Mouse (Mus musculus) cerebellum, adult 9-11 months (tissue): ENCODE data around the gene Aff1.

Experiments
- DNase-seq: peaks from one replicate; pipeline ENCODE4 v3.0.0; 2022

The Aff1 gene

DNA sequence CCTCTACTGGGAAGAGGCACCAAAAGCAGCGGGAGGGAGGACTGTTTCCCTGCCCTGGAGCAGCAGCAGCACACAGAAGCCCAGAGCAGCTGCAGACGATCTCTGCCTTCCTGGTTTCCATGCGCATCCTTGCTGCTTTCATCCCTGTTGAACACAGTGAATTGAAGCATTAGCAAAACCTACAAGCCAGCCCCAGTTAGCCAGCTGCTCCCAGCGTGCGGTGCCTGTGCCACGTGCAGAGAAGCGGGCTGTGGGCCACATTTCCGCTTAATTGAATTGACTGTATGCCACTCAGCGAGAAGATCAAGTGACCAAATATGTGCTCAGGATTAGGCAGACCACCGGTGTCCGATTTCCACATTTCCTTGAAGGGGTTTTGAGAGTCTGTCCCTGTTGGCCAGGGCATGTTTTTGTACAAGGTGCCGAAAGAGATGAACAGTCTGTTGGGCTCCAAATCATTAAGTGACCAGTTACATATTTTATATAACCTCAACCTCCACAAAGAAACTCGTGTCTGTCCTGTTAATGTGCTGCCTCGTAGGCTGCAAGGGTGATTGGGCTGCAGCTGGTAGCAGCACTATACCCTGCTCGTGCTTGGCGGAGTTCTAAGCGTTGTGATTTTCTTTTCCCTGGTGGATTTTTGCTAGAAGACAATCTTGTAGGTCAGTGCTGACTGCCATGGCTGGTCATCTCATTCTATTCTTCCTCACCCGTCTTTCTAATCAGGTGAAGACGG is 153.4 kb downstream of the Aff1 start:
- DNase-seq: peak; percentile 42

DNA sequence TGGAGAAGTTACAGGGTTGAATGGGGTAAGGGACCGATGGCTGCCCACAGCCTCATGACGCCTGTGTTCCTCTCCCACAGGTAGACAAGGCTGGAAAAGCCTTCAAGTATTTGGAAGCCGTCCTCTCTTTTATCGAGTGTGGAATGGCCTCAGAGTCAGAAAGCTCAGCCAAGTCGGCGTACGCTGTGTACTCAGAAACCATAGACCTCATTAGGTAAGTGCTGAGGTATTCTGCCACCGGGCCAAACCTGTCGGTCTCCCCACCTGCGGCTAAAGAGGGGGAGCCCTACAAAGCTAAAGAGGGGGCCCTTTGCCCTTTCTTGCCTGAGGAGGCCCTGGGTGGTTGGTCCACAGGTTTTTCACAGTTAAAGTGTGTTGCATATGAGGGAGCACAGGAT is 154.0 kb downstream of the Aff1 start:
- no peak for DNase-seq

DNA sequence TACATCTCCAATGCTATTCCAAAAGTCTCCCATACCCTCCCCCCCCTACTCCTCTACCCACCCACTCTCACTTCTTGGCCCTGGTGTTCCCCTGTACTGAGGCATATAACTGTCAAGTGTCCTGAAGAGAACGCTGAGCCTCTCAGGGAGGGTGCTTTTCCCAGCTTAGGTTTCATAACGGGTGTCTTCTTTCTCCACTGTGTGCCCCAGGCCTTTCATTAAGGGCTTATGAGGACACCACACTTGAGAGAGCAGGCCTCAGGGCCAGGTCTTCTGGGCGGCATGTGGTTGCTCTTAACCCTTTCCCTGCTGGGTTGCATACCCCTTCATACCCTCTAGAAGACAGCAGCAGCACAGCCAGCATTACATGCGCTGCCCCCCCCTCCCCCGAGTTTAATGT is 154.4 kb downstream of the Aff1 start:
- DNase-seq: no peak

DNA sequence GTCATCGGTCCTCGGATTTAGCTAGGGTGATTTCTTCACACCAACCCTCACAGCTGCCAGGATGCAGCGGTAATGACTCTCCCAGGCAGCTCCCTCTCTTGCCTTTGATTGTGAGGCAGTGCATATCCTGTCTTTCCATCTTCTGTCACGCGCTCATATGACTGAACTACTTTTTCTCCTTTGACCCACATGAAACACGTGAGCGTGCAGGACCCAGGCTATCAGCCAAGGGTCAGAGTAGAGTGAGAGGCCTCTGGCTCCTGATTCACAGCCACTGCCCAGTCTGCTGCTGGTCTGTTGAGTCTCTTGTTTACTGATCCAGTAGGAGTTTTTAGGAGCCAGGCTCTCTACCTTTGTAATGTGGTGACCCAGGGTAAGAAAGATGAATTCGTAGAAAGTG is 156.4 kb downstream of the Aff1 start:
- DNase-seq: no peak

DNA sequence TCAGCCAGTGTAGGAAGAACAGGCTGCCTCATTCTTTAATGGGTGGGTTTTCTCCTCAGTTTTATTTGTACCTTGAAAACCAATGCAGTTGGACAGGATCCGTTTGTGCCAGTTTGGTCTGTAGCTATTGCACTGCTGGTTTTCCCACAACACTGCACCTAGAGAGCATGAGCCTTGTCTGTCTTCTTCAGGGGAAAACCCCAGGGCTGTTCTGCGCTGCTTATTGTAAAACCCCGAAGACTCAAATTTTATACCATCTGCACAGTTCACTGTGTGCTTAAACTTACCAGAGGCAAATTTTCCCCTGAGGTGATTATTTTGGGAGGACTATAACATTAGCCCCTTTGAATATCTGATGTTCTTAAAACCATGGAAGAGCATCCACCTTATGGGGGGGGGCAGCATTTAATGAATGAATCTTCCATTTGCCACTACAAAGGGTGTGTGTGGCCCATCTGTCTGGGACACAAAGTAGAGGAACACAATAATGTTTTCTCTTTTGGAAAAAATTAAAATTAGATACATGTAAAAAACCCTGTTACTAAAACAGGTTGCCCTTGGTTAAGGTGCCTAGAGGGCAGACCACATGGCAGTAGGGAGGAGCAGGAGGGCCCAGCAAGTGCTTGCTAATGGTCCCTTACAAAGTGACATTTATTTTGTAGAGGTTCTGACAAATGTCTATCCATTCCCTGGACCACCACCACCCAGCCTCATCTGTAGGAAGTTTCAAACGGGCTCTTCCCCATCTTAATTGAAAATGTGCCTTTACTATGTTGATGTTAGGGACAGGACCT is 160.8 kb downstream of the Aff1 start:
- no peak for DNase-seq

DNA sequence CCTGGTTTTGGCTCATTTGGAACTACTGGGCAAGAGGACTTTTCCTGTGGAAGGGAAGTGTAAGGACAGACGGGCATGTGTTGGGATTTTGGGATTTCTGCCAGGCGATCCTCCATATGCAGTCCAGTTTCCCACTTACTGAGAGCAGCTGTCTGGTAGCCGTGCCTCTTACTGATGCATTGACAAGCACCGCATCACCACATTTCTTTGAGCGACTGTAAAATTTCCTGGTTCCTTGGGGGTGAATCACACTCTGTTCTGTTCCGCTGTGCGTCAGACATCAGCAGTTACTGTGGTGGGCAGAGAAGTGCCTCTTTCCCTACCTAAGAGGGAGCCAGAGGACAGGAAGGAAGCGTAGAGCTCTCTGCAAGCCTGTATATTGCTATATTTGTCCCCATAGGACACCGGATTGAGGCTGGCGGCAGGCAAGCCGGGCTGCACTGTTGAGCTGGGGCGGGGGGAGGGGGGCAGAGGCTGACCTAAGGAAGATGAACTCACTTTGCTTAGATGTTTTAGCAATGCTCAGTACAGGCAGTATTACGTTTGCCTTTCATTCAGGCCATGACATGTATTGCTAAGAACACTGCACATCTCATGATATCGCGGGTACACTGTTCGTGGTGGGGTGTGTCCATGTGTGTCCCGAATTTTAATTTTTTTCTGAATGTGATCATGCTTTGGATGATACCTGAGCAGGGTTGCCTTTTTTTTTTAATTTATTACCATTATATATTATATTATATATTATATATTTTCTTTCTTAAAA is 162.1 kb downstream of the Aff1 start:
- peak; percentile 38 for DNase-seq

DNA sequence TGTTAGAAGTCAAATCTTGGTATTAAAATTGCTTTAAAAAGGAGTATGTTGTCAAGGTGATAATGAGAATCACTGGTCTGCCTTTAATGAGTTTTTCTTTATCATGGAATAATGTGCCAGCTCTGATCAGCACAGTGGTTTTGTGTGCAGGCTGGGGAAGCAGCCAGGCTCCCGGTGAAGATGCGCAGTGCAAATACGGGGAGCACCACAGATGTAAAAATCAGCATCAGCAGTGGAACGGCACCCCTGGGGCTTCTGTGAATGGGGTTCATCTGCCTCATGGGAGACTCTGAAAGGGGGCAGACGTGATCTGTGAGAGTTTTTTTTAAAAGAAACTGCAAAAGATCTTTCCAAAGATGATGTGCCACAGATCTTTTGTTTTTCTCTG is 162.6 kb downstream of the Aff1 start:
- no peak for DNase-seq

DNA sequence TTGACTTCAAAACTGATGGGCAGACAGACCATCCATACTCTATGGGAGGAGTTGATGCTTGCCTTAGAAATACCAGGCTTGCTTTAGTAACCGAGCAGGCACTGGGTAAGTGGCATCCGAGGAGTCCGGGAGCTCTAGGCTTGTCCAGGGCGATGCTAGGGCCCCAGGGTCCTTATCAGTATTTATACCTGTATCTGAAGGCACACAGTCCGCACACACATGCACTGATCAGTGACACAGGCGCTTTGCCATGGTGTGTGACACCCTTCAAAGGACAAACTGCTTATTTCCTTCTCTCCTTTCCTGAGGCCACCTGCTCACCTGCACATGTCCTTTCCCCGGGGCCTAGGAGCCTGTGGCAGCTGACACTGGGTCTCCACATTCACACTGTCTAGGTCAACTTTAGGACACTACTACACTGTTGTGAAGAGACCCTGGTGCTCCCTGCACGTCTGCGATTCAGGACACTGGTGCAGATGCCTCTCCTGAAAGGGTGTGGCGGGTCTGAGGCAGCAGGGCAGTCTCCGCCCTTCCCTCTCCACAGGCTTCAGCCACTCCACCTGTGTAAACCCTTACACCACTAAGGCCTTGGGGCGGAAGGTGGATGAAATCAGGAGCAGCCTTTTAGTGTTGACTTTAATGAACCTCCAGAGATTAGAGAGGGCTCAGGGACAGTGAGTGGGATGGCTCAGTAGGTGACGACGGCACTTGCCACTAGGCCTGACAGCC is 163.5 kb downstream of the Aff1 start:
- DNase-seq: no peak

DNA sequence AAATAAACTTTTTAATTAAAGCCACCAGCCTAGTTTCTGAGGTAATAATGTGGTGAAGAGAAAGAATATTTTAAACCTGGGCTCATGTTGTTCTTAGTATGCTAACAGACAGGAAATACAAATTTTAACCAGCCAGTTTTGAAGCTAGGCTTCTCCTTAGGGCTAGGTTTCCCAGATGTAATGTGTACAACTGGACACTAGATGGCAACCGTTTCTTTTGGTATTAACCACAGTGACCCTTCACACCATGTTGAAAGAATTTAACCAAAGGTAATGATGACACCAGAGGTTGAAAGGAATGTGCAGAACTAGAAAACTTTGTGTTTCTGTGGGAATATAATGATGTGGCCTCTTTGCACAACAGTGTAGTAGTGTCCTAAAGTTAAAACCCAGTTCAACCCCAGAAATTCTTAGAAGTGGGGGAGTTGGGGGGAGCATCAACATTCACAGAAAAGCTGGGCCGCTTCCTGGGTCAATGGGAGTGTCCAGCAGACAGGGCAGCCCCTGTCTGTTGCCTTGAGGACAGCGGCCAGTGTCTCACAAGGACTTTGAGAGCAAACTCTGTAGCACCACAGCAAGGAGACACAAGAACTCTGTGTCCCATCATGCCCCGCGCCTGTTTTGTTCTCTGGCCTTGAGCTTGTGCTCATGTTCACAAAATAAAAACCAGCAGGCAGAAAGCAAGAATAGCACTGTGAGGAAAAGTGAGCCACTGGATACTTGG is 164.3 kb downstream of the Aff1 start:
- no peak for DNase-seq

DNA sequence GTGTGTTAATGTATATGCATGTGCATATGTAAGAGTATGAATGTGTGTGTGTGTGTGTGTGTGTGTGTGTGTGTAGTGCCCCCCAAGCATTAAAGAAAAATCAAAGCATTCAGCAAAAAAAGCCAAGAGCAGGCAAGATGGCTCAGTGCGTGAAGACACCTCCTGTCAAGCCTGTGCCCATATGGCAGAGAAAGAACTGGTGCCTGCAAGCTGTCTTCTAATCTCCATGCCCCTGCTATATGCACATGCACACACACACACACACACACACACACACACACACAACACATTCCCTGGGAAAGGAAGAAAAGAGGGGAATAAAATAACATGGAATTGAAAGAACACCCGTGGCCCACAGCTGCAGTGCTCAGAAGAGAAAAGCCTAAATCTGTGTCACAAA is 165.0 kb downstream of the Aff1 start:
- DNase-seq: no peak

DNA sequence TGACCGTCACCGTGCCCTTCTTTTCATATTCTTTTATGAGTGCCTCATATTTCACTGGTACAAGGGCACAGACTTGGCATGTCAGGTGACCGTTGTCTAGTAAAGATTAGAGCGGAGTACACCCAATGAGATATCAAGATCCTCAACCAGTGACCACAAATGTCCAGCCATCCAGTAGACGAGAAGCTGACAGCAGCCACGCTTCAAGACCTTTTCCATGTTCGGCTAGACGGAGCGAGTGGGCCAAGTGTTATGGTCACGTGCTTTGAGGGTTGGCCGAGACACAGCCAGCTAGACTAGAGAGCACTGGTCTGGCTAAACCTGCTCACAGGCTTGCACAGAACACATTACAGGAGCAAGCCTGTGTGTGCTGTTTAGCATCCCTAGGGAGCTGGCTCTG is 168.4 kb downstream of the Aff1 start:
- DNase-seq: no peak

DNA sequence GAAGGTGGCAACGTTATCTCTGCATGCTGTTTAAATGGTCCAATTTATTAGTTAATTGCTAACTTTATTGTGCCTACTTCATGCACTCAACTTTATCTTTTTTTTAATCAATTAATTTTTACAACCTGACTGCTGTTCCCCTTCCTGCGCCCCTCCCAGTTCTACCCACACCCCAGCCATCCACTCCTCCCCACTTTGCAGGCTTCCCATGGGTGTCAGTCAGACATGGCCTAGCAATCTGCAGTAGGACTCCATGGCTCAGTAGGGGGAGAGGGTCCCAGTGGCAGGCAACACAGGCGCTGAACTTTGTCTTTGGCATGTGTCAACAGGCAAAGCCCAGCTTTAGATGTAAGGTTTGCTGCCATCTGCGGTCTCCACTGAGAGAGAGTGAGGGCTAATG is 171.6 kb downstream of the Aff1 start:
- no peak for DNase-seq

DNA sequence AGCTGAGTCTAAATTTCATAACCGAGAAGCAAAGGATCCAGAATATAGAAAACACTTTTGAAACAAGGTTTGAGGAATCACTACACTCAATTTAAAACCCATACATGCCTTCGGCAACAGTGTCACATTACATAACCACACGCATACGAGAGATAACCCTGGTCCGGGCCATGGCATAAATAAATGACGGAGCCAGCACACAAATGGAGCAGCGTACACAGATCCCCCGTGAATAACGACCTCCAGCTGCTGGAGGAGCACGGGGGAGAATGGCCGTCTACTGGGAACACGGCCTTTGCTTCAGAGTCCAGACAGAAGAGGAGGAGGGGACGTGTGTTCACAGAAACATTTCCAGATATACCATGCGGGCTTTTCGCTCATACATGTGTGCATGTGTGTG is 197.6 kb downstream of the Aff1 start:
- no peak for DNase-seq

DNA sequence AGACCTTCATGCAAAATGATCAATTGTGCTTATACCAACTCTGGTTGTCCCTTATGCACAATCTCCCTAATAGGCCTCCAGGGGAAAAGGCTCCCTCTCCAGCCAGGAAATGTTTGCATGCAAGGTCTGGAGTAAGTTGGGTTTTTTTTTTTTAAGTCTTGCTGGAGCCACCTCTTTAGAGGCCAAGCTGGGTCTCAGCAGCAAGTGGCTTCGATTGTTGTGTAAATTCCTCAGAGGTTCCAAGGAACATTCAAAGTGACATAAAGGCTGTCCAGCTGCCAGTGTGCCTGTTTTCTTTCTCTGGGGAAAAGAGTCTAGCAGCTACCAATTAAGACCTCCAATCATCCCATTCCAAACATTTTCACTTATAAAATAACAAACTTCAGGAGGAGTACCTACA is 206.1 kb downstream of the Aff1 start:
- DNase-seq: no peak
